Mouse (Mus musculus): ENCODE measurements at regions not wholly inside any gene's neighbourhood (a gene's known extent, or its start where the extent isn't known, plus 50 kb on each side); places are given as distances from the start of the nearest gene placed in this dataset.

DNA sequence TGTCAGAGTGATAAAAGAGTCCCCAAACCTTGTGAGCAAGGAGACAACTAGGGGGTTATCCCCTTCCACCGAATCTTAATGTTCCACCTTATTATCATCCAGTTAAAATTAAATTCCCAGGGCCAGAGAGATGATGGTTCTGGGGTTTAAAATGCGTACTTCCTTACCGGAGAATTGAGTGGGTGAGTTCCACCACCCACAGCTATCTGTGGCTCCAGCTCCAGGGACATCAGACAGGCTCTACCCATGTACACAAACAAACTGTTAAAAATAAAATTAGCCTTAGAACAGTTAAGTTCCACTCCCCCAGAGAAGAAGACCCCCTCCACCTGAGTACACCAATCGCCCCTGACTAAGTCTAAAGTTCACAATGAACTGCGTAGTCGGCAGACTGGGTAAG, 52.0 kb upstream of the Mgat5 start:
- no peak overlapping the region for H3K4me3 ChIP-seq
- peaks cover 7% of the 10 kb centered on the region; the same call in 1 of the 2 replicates for H3K4me1 ChIP-seq
- H3K27ac ChIP-seq (replicated peaks): no peak overlapping the region
- no peaks in the 10 kb centered on the region for H3K36me3 ChIP-seq
- WGBS: 44% methylated on average over 6 of the region's 6 CpGs
- H3K27me3 ChIP-seq: no peaks in the 10 kb centered on the region
- H3K4me2 ChIP-seq (replicated peaks): no peak overlapping the region
- no peak overlapping the region for H3K9ac ChIP-seq (replicated peaks)
- no peaks in the 10 kb centered on the region for H3K9me3 ChIP-seq
- 0 out of 2 replicates have a peak, but pooled peaks have one; percentile 46 for ATAC-seq (replicated peaks)

DNA sequence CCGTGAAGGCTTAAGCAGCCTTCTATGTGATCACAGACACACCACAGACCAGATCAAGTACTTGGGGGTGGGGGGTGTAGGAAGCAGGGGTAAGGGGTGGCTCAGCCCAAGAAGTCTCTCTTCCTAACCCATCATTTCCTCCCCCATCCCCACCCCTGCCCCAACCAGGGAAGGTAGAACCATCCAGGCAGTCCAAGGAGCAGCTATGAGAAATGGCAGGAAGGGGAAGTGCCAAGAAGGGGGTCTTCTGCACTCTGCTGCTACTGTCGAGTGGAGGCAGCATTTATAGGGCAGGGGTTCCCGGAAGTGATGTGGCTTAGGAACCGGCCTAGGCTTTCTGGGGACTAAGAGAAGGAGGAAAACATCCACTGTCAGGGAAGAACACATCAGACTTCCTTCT, 69.3 kb upstream of the Mgat5 start:
- H3K9me3 ChIP-seq: no peaks in the 10 kb centered on the region
- H3K4me2 ChIP-seq (replicated peaks): no peak overlapping the region
- no peak overlapping the region for H3K4me3 ChIP-seq
- 88% methylated on average over 4 of the region's 4 CpGs for WGBS
- H3K27ac ChIP-seq (replicated peaks): no peak overlapping the region
- H3K36me3 ChIP-seq: no peaks in the 10 kb centered on the region
- no peak overlapping the region for H3K9ac ChIP-seq (replicated peaks)
- H3K4me1 ChIP-seq: no peaks in the 10 kb centered on the region
- no peaks in the 10 kb centered on the region for H3K27me3 ChIP-seq
- no peak for ATAC-seq (replicated peaks)

DNA sequence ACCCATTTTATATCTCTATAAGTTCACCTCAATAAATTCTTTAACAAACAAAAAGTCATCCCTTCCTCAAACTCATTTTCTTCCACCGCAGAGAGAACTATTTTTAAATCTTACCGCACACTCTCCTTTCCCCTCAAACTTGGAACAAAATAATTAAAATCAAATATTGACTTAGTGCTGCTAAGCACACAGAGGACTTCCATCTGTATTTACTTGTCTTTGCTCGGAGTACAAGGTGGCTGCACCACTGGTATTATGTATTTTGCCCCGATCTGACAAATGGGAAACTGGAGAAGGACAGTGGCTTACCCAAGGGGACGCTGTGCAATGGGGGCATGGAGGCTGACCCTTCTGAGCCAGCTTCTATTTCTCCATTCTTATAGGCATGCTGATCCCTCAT, 72.9 kb upstream of the Mgat5 start:
- Histone ChIP-seq H3K36me3 (no peaks in the 10 kb centered on the region), H3K4me2 (replicated peaks) (no peak overlapping the region), H3K4me1 (no peaks in the 10 kb centered on the region), H3K4me3 (no peak overlapping the region), H3K9ac (replicated peaks) (no peak overlapping the region), H3K9me3 (no peaks in the 10 kb centered on the region), H3K27me3 (no peaks in the 10 kb centered on the region), H3K27ac (replicated peaks) (no peak overlapping the region)
- WGBS: 87% methylated on average over 5 of the region's 5 CpGs
- ATAC-seq (replicated peaks): no peak

DNA sequence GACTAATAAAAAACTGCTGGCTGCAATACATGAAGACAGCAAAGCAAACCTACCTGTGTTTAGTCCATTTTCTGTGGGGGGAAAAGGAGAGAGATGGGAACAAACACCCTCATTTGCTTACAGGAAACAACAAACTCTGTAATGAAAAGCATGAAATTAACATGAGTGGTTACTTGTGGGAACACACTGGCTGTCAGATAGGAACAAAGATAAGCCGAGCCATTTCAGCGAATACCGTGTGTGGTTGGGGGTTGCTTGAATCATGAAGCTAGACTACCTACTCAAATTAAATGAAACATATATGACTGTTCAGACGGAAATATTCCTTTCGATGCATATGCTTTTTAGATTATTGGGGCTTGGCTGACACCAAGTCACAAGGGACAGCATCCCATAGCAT, 80.0 kb upstream of the Mgat5 start:
- no peaks in the 10 kb centered on the region for H3K27me3 ChIP-seq
- no peaks in the 10 kb centered on the region for H3K4me1 ChIP-seq
- 83% methylated on average over 5 of the region's 5 CpGs for WGBS
- H3K36me3 ChIP-seq: no peaks in the 10 kb centered on the region
- no peak overlapping the region for H3K9ac ChIP-seq (replicated peaks)
- no peaks in the 10 kb centered on the region for H3K9me3 ChIP-seq
- ATAC-seq (replicated peaks): no peak
- no peak overlapping the region for H3K4me3 ChIP-seq
- no peak overlapping the region for H3K27ac ChIP-seq (replicated peaks)
- H3K4me2 ChIP-seq (replicated peaks): no peak overlapping the region

GRCm38 (mm10) chr1:127118019-127118418, 86.8 kb upstream of the Mgat5 start:
- H3K36me3 ChIP-seq: no peaks in the 10 kb centered on the region
- ATAC-seq (replicated peaks): no peak
- 92% methylated on average over 1 of the region's 1 CpGs for WGBS

GRCm38 (mm10) chr1:127107485-127107884, 97.3 kb upstream of the Mgat5 start:
- WGBS: 29% methylated on average over 5 of the region's 5 CpGs
- H3K9ac ChIP-seq (replicated peaks): no peak overlapping the region
- no peaks in the 10 kb centered on the region for H3K27me3 ChIP-seq
- no peak overlapping the region for H3K4me3 ChIP-seq
- no peaks in the 10 kb centered on the region for H3K36me3 ChIP-seq
- no peak overlapping the region for H3K27ac ChIP-seq (replicated peaks)
- no peak overlapping the region for H3K4me2 ChIP-seq (replicated peaks)
- ATAC-seq (replicated peaks): peak; percentile 80
- peaks cover 12% of the 10 kb centered on the region; the same call in 1 of the 2 replicates for H3K4me1 ChIP-seq
- H3K9me3 ChIP-seq: no peaks in the 10 kb centered on the region

More at GRCm38 (mm10) chr1:127118019-127118418, 86.8 kb upstream of the Mgat5 start:
- H3K9me3 ChIP-seq: no peaks in the 10 kb centered on the region
- no peak overlapping the region for H3K9ac ChIP-seq (replicated peaks)
- no peak overlapping the region for H3K4me2 ChIP-seq (replicated peaks)
- H3K27me3 ChIP-seq: no peaks in the 10 kb centered on the region
- H3K4me1 ChIP-seq: no peaks in the 10 kb centered on the region
- H3K27ac ChIP-seq (replicated peaks): no peak overlapping the region
- no peak overlapping the region for H3K4me3 ChIP-seq

- ATAC-seq (replicated peaks): no peak
- H3K4me1 ChIP-seq: peaks cover 12% of the 10 kb centered on the region; the same call in 1 of the 2 replicates
Measured at GRCm38 (mm10) chr1:127105861-127106260, 99.0 kb upstream of the Mgat5 start.

GRCm38 (mm10) chr1:127103664-127104063, 101.2 kb upstream of the Mgat5 start:
- Histone ChIP-seq H3K27me3 (no peaks in the 10 kb centered on the region), H3K27ac (replicated peaks) (no peak overlapping the region), H3K4me1 (peaks cover 12% of the 10 kb centered on the region; the same call in 1 of the 2 replicates), H3K36me3 (no peaks in the 10 kb centered on the region), H3K9me3 (no peaks in the 10 kb centered on the region), H3K9ac (replicated peaks) (no peak overlapping the region), H3K4me3 (no peak overlapping the region), H3K4me2 (replicated peaks) (no peak overlapping the region)
- ATAC-seq (replicated peaks): peak; percentile 74
- 9% methylated on average over 2 of the region's 2 CpGs for WGBS

More at GRCm38 (mm10) chr1:127105861-127106260, 99.0 kb upstream of the Mgat5 start:
- H3K36me3 ChIP-seq: no peaks in the 10 kb centered on the region
- H3K27ac ChIP-seq (replicated peaks): no peak overlapping the region
- H3K4me2 ChIP-seq (replicated peaks): no peak overlapping the region
- no peaks in the 10 kb centered on the region for H3K27me3 ChIP-seq
- H3K4me3 ChIP-seq: no peak overlapping the region
- H3K9ac ChIP-seq (replicated peaks): no peak overlapping the region
- no peaks in the 10 kb centered on the region for H3K9me3 ChIP-seq
- WGBS: 66% methylated on average over 8 of the region's 8 CpGs

GRCm38 (mm10) chr1:127098871-127099420, 105.9 kb upstream of the Mgat5 start:
- no peaks in the 10 kb centered on the region for H3K9me3 ChIP-seq
- no peak for ATAC-seq (replicated peaks)
- no peaks in the 10 kb centered on the region for H3K27me3 ChIP-seq
- peaks cover 5% of the 10 kb centered on the region; the same call in 1 of the 2 replicates for H3K4me1 ChIP-seq
- H3K9ac ChIP-seq (replicated peaks): no peak overlapping the region
- H3K4me3 ChIP-seq: no peak overlapping the region
- no peak overlapping the region for H3K4me2 ChIP-seq (replicated peaks)
- H3K27ac ChIP-seq (replicated peaks): no peak overlapping the region
- no peaks in the 10 kb centered on the region for H3K36me3 ChIP-seq

DNA sequence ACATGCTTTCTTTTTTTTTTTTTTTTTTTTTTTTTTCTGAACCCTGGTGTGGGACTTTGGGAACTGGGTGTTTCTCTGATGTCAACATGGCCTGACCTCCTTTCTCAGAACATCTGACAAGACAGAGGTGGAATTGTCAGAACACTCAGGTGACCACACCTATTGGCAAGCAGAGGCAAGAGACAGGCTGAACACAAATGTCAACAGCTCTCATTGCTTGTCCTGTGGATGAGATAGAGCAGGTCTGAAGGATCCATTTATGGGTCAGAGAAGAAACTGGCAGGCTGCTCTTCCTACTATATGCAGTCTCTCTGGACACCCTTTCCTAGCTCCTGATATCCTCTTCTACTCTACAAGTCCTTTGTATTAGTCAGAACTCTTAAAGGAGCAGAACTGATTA, 117.2 kb upstream of the Mgat5 start:
- H3K27ac ChIP-seq (replicated peaks): no peak overlapping the region
- no peak for ATAC-seq (replicated peaks)
- no peak overlapping the region for H3K9ac ChIP-seq (replicated peaks)
- H3K36me3 ChIP-seq: no peaks in the 10 kb centered on the region
- H3K4me1 ChIP-seq: no peaks in the 10 kb centered on the region
- H3K4me3 ChIP-seq: no peak overlapping the region
- no peak overlapping the region for H3K4me2 ChIP-seq (replicated peaks)
- no peaks in the 10 kb centered on the region for H3K27me3 ChIP-seq
- H3K9me3 ChIP-seq: 0 out of 2 replicates have a peak, but pooled peaks cover 3% of the 10 kb centered on the region

DNA sequence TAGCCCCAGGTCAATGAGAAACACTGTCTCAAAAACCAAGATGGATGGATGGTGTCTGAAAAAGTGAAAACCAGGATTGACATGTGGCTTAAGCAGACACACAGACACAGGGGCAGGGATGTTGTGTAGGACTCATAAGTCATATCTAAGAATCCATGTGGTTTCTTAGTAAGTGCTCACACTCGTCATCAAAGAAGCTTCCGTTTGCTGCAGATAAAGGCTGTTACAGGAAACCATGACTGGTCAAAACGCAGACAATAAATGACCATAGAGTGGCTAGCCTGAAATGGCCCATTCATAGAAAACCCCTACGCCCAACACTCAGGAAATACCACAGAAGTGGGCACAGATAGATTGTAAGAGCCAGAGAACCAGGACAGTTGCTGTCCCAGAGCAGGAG, 118.8 kb upstream of the Mgat5 start:
- ATAC-seq (replicated peaks): no peak
- Histone ChIP-seq H3K9me3 (0 out of 2 replicates have a peak, but pooled peaks cover 3% of the 10 kb centered on the region), H3K27me3 (no peaks in the 10 kb centered on the region), H3K27ac (replicated peaks) (no peak overlapping the region), H3K36me3 (no peaks in the 10 kb centered on the region), H3K9ac (replicated peaks) (no peak overlapping the region), H3K4me3 (no peak overlapping the region), H3K4me1 (no peaks in the 10 kb centered on the region), H3K4me2 (replicated peaks) (no peak overlapping the region)
- 91% methylated on average over 4 of the region's 4 CpGs for WGBS

GRCm38 (mm10) chr1:127083761-127084308, 121.0 kb upstream of the Mgat5 start:
- H3K9ac ChIP-seq (replicated peaks): no peak overlapping the region
- no peak overlapping the region for H3K4me3 ChIP-seq
- no peak overlapping the region for H3K4me2 ChIP-seq (replicated peaks)
- H3K4me1 ChIP-seq: no peaks in the 10 kb centered on the region
- H3K36me3 ChIP-seq: no peaks in the 10 kb centered on the region
- 76% methylated on average over 3 of the region's 3 CpGs for WGBS
- no peak overlapping the region for H3K27ac ChIP-seq (replicated peaks)
- ATAC-seq (replicated peaks): no peak
- H3K9me3 ChIP-seq: no peaks in the 10 kb centered on the region; the same call in 1 of the 2 replicates
- H3K27me3 ChIP-seq: no peaks in the 10 kb centered on the region

DNA sequence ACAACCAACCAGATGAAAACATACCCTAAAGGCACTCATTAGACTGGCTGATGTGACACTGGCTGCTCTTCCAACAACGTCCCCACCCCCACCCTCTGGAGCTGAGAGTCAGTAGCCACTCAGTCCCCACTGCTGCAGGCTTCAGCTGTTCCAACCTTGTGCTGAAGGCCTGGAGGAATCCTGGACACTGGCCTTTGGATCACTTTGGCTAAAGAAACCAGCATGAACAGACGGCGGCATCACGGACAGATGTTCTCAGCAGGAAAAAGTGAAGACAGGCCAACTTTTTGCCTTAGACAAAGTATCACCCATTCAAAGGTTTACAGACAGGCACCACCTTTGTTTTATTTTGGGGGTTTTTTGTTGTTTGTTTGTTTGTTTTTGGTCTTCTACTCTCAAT, 125.8 kb upstream of the Mgat5 start:
- Histone ChIP-seq H3K4me3 (no peak overlapping the region), H3K36me3 (no peaks in the 10 kb centered on the region)
- no peak for ATAC-seq (replicated peaks)

More for the DNA sequence above, 125.8 kb upstream of the Mgat5 start:
- no peak overlapping the region for H3K4me2 ChIP-seq (replicated peaks)
- H3K9ac ChIP-seq (replicated peaks): no peak overlapping the region
- WGBS: 84% methylated on average over 4 of the region's 4 CpGs
- H3K27me3 ChIP-seq: no peaks in the 10 kb centered on the region
- H3K4me1 ChIP-seq: no peaks in the 10 kb centered on the region
- no peak overlapping the region for H3K27ac ChIP-seq (replicated peaks)
- H3K9me3 ChIP-seq: no peaks in the 10 kb centered on the region; the same call in 1 of the 2 replicates

Measured in forebrain, embryonic 15.5 days (tissue).